Mouse (Mus musculus) ovary, adult 18-20 months (tissue): ENCODE results near the gene Chchd3.

ENCODE experiments used
- DNase-seq: peaks from one replicate; pipeline ENCODE4 v3.0.0; 2022; ENCODE audit warnings: low spot score, mixed read lengths

Chchd3 gene

DNA sequence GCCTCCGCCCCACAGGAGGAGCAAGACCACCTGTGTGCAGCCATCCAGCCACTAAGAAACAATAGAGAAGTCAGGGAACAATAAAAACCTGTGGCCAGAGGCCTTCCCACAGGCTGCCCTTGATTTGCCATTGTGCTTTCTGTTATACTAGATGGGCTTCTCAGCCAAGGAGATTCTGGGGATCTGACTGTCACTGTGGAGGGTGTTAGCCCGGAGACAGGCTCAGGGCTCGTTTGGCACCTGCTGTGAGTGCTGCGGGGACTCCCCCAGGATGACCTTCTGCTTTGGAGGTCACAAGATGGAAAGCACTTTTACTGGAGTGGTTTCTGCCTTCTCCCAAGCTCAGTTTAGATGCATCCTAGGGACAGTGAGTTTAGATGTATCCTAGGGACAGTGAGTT, 262.5 kb downstream of the Chchd3 start:
- no peak for DNase-seq

DNA sequence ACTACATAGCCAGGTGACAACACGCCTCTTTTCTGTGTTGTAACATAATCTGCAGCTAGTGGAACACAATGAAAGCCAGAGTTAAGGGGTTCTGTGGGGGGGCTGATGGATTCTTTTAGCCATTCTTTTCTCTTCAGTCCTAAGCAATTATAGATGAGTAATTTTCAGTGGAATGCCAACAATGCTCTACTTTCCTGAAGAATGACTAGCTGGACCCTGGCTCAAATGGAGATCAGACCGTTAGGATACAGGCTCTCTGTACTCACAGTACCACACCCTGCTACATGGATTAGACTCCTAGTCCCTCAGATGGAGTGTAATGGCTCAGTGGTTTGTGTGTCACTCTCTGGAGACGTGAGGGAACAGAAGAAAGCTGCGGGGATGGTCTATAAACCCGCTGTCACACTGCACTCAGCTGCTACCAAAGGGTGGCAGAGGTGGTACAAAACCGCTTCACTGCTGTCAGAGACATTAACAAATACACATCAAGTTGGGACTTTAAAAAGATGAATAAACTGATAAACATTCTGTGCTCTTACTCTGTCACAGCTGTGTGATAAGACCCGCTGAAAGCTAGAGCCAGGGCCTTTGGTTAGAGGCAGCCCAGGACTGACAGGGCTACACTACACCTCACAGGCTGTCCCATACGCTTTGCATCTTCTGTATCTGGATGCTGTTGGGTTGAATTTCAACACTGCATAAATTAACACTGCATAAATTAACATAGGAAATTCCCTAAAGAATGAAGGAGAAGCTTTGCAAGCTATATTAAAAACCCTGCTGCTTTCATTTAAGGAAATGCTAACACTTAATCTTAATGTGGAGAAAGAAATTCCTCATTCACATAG, 264.2 kb downstream of the Chchd3 start:
- DNase-seq = no peak

DNA sequence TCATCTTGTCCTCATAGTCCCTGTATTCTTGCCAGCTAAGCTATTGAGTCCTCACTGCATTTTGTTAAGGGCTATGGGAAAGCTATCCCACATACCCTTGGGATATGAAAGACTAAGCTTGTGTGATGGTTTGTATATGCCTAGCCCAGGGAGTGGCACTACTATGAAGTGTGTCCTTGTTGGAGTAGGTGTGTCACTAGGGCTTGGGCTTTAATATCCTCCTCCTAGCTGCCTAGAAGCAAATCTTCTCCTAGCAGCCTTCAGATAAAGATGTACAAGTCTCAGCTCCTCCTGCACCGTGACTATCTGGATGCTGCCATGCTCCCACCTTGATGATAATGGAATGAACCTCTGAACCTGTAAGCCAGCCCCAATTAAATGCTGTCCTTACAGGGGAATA, 266.5 kb downstream of the Chchd3 start:
- no peak for DNase-seq

DNA sequence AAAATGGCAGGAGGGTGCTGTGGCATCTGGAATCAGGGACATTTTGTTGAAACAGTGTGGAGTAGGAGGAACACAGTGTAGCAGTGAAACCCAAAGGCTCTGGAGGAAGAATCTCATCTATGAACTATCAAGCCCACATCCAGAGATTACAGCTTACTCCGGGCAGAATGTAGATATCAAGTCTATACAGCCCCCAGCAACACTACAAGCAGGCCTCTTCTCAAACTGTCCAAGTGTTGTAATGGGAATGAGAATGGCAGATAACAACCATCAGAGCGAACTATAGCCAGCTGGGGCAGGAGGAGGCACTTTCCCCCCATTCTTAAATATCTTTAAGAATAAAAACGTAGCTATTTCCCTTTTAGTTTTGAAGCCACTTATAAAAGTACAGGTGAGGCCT, 266.9 kb downstream of the Chchd3 start:
- no peak for DNase-seq

DNA sequence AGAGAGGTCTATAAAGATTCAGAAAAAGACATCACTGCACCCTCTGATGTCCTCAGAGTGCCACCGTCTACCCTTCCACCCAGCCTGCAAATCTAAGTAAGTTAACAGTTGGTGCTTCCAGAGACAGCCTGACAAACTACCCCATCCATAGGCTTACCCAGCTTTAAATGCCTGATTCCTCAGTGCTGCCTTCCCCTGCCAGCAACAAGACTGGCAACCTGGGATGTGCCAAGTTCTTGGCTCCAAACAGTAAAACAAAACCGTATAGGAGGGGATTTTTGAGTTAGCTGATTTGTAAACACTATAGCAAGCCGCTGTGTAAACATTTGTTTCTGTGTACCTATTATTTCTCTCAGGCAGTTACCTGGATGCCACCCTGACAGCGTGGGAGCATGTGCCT, 269.6 kb downstream of the Chchd3 start:
- no peak for DNase-seq

DNA sequence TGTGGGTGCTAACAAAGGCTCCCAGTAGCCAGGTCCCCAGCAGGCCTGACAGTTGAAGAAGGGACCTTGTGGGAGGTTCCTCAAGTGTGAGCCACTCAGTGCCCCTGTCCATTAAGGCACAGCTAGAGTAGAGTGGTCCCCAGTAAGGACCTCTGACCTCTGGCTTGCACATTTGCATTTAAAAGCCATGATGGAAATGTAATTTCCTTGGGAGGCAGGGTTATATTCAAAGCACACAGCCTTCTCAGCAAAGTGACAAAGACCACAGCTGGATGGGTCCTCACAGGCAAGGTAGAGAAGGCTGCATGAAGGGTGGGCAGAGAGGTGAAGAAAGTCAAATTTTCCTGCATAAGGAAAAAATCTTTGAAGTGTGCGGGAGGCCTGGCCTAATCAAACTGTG, 272.7 kb downstream of the Chchd3 start:
- DNase-seq = no peak

DNA sequence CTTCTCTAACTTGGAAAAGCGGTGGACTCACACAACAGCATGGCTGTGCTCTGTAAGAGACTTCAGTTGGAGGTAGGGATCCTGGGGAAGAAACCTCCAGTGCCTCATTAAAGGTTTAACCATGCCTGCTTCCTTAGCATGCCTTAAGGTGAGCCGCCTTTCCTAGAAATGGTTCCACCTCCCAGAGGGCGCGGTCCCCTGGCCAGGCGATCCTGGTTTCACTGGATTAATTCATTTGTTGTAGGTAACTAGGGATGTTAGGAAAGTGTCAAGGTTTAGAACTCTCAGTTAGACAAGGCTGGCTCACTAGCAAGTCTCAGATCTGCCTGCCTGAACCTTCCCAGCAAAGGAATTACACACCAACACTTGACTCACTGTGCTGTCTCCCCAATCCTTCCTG, 273.9 kb downstream of the Chchd3 start:
- DNase-seq = no peak

DNA sequence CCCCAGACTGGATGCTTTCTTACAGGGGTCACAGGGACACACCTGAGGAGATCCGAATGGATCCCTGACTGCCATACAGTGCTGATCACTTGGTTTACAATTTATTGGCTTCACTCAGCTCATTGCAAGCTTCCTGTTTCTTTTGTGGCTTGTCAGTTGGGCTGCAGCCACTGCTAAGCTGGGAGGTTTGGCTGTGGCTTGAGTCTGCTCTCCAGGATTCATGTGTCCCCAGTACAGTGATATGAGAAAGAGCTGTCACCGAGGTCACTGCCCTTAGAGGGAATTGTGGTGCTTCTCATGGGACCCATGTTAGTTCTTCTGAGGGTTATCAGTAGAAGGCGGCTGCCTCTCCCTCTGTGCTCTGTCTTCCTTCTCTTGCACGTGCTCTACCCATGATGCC, 277.0 kb downstream of the Chchd3 start:
- no peak for DNase-seq

DNA sequence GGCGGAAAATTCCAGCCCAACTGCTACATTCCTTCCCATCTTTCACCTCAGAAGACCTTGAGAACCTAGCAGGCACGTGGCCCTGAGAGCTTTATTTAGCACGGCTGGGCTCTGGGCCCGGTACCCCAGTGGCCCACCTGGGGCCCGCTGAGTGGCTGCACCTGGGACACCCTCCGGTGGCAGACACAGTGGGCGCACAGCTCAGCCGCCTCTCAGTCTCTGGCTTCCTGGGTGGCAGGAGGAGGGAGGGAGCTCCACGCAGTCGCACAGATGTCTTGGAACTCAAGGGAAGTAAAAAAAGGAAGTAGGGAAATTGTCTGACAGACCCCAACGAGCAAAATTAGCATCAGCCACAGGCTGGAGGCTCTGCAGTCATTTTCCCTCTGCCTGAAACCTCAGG, 279.5 kb downstream of the Chchd3 start:
- DNase-seq = no peak

DNA sequence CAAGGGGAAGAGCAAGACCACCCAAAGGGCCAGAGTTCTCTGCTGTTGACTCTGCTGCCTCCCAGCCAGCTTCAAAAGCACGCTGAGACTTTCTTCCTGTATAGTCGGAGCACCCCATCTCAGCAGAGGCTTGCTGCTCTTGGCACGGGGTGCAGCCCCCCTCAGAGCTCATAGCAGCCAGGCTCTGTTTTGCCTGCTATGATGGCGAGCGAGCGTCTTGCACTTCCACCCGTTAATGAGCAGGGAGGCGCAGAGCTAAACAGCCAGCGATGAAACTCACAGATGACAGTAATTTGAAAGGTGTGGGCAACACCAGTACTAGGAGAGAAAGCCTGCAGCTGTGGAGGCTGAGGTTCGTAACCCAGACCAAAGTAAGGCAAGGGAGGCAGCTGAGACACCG, 283.7 kb downstream of the Chchd3 start:
- no peak for DNase-seq

DNA sequence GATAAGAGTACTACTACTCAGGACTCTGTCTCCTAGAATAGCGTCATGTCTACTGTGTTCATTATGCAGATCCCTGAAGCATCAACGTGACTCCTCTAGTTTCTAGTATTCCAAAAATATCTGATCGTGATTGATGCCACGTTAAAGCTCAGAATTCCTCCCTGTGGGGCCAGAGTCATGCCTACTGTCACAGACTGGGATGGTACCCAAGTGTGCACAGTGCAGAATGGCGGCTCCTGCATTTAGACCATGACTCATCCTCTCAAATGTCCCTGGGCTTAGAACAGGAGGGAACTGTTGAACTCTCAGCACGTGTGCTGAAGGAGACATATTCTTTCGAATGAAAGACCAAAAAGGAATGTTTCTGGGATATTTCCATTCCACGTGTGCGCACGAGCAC, 305.5 kb downstream of the Chchd3 start:
- DNase-seq = no peak

DNA sequence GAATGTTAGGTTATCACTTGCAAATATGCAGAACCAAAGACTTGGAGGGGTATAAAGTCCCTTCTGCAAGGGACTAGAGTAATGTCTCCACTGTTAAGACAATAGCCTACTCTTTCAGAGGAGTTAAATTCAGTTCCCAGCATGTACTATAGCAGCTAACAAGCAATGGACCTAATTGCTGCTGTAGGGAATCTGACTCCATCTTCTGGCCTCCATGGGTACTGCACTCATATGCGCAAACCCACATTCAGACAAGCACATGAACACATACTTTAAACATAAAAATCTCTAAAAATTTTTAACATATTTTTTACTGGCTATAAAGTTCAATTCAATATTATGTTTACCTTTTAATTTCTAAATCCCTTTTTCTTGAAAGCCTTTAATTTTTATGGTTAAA, 310.2 kb downstream of the Chchd3 start:
- no peak for DNase-seq

DNA sequence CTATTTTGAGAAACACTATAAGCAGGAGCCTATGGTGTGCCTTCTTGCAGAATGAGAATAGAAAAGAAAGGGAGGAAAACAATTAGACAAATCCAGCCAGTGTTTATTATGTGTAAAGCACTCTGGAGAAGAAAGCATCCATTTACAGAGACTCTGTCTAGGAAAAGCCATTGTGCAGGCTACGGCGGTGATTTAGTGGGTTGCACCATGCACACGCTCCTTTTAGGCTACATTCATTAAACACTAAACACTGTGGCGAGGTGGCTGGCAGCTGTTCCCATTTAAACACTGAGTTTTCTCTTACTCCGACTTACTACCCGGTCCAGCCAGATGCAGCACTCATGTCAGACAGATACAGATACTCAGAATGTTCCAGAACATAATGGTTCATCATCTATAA, 311.3 kb downstream of the Chchd3 start:
- DNase-seq = no peak

DNA sequence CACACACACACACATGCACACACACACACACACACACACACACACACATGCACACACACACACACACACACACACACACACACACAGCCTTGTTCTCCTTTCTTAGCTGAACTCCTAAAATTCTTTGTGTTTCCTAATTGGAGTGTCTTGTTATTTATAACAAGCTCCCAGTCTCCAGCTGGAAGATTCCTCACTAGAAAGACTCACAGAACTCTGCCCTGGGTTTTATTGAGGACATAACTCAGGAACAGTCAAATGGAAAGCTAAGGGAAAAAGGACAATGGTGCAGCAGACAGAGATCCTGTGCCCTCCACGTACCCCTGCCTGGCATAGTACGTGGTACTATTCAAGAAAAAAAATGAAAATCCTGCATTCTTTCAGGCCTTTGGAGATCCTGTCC, 312.7 kb downstream of the Chchd3 start:
- no peak for DNase-seq
